Mouse (Mus musculus): ENCODE results near the gene Tk1.
"Not testable (repeated sequence)": the region's sequence is repeated elsewhere in the genome, so short reads cannot be mapped to it uniquely, and the experiment has no call there.

Tk1 gene

GRCm38 (mm10) chr11:117790703-117791440 is 35.0 kb downstream of the Tk1 start:
- no peak for DNase-seq (ENCODE audit: low spot score)

GRCm38 (mm10) chr11:117790286-117790685 is 35.6 kb downstream of the Tk1 start:
- peak; percentile 64 for DNase-seq (ENCODE audit: low spot score)

GRCm38 (mm10) chr11:117788481-117788880 is 37.4 kb downstream of the Tk1 start:
- not testable (repeated sequence) for DNase-seq (ENCODE audit: low spot score)

GRCm38 (mm10) chr11:117786294-117786693 is 39.6 kb downstream of the Tk1 start:
- peak; percentile 52 for DNase-seq (ENCODE audit: low spot score)

- DNase-seq (ENCODE audit: low spot score) = peak; percentile 57
Observed at GRCm38 (mm10) chr11:117783683-117784309, 42.1 kb downstream of the Tk1 start.

GRCm38 (mm10) chr11:117783089-117783488 is 42.8 kb downstream of the Tk1 start:
- DNase-seq (ENCODE audit: low spot score) = peak; percentile 66

GRCm38 (mm10) chr11:117782705-117783034 is 43.2 kb downstream of the Tk1 start:
- DNase-seq (ENCODE audit: low spot score) = no peak

GRCm38 (mm10) chr11:117781993-117782704 is 43.7 kb downstream of the Tk1 start, which contains the start of the genes Tmc8 and Tmc6:
Gene Tmc8 (plus strand): TSS chr11:117782076.
Gene Tmc6 (minus strand): TSS chr11:117782198.
- peak; percentile 69 for DNase-seq (ENCODE audit: low spot score)

- DNase-seq (ENCODE audit: low spot score) = peak; percentile 67
Observed at GRCm38 (mm10) chr11:117781199-117781821, 44.6 kb downstream of the Tk1 start.

- peak; percentile 92 for DNase-seq (ENCODE audit: low spot score)
Observed at GRCm38 (mm10) chr11:117780582-117781111, 45.2 kb downstream of the Tk1 start.

GRCm38 (mm10) chr11:117780199-117780515 is 45.7 kb downstream of the Tk1 start:
- DNase-seq (ENCODE audit: low spot score) = no peak

GRCm38 (mm10) chr11:117779434-117780198 is 46.3 kb downstream of the Tk1 start:
- peak; percentile 67 for DNase-seq (ENCODE audit: low spot score)

GRCm38 (mm10) chr11:117778851-117779433 is 47.0 kb downstream of the Tk1 start:
- peak; percentile 41 for DNase-seq (ENCODE audit: low spot score)

- DNase-seq (ENCODE audit: low spot score) = no peak
Observed at GRCm38 (mm10) chr11:117778031-117778430, 47.9 kb downstream of the Tk1 start.

GRCm38 (mm10) chr11:117777111-117777510 is 48.8 kb downstream of the Tk1 start:
- DNase-seq (ENCODE audit: low spot score) = no peak

- DNase-seq (ENCODE audit: low spot score) = no peak
Observed at GRCm38 (mm10) chr11:117776085-117776792, 49.7 kb downstream of the Tk1 start.

- DNase-seq (ENCODE audit: low spot score) = no peak
Observed at GRCm38 (mm10) chr11:117775540-117775939, 50.4 kb downstream of the Tk1 start.

GRCm38 (mm10) chr11:117774925-117775324 is 51.0 kb downstream of the Tk1 start:
- DNase-seq (ENCODE audit: low spot score) = no peak

- no peak for DNase-seq (ENCODE audit: low spot score)
Observed at GRCm38 (mm10) chr11:117772352-117772751, 53.5 kb downstream of the Tk1 start.

GRCm38 (mm10) chr11:117770407-117770806 is 55.5 kb downstream of the Tk1 start:
- DNase-seq (ENCODE audit: low spot score) = no peak

GRCm38 (mm10) chr11:117769683-117770047 is 56.2 kb downstream of the Tk1 start:
- DNase-seq (ENCODE audit: low spot score) = no peak
